Mouse (Mus musculus): ENCODE measurements around the gene Rhox4e.
"Not testable (repeated sequence)": the region's sequence is repeated elsewhere in the genome, so short reads cannot be mapped to it uniquely, and the experiment has no call there.

Rhox4e gene
- long read RNA-seq, experiment 1: 0 reads
- long read RNA-seq, experiment 2: 0 reads

DNA sequence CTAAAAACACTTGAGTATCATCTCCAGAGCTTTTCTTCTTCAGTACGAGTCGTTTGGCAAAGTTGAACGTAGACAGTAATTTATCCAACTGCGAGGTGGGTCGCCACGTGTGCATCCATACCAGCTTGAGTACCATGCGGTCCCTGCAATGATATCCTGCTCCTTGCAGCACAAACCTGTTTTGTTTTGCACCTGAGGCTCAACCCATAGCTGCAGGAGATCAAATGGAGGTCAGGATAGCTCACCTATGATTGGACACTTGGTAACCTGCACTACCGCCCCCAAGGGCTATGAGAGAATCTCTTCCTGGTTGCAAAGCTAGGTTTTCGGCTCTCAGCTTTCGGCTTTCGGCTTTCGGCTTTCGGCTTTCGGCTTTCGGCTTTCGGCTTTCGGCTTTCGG lies at the start of gene Rhox4e:
Rhox4e (plus strand) TSS at position 301 of the 400 bp plus-strand sequence.
- intact Hi-C loops (cut with DNase I): not testable (repeated sequence)

DNA sequence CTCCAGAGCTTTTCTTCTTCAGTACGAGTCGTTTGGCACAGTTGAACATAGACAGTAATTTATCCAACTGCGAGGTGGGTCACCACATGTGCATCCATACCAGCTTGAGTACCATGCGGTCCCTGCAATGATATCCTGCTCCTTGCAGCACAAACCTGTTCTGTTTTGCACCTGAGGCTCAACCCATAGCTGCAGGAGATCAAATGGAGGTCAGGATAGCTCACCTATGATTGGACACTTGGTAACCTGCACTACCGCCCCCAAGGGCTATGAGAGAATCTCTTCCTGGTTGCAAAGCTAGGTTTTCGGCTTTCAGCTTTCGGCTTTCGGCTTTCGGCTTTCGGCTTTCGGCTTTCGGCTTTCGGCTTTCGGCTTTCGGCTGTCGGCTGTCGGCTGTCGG lies 43.2 kb upstream of the Rhox4e start, which contains the start of gene Rhox4d:
Rhox4d (plus strand) TSS at position 301 of the 400 bp plus-strand sequence.
- intact Hi-C loops (cut with DNase I): not testable (repeated sequence)

- intact Hi-C loops (cut with DNase I): not testable (repeated sequence)
These were observed 27.1 kb upstream of the Rhox4e start, which contains the start of gene Rhox2e for GRCm38 (mm10) chrX:37530152-37530551. Gene Rhox2e (plus strand): TSS chrX:37530452.

GRCm38 (mm10) chrX:37541719-37542118 lies 15.5 kb upstream of the Rhox4e start, which contains the start of gene Rhox3e:
Gene Rhox3e (plus strand): TSS chrX:37542019.
- intact Hi-C loops (cut with DNase I): not testable (repeated sequence)

DNA sequence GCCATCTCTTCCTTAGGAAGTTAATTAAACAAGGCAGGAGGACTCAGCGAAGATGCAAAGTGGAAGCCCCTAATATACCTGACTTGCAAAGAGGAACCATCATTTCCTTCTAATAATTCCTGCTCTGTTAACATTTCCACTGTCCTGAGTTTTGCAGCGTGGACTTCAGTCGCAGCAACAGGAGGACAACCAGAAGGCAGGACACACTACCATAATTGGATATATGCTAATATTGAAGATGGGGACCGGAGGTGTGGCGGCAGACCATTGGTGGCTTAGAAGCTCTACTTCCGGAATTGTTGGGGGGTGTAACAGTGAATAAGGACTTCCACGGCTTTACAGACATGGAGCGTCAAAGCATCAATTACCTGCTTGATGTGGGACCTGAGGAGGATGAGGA lies 13.9 kb downstream of the Rhox4e start, which contains the start of gene Rhox2f:
Rhox2f (plus strand) TSS at position 301 of the 400 bp plus-strand sequence.
- intact Hi-C loops (cut with DNase I): not testable (repeated sequence)

DNA sequence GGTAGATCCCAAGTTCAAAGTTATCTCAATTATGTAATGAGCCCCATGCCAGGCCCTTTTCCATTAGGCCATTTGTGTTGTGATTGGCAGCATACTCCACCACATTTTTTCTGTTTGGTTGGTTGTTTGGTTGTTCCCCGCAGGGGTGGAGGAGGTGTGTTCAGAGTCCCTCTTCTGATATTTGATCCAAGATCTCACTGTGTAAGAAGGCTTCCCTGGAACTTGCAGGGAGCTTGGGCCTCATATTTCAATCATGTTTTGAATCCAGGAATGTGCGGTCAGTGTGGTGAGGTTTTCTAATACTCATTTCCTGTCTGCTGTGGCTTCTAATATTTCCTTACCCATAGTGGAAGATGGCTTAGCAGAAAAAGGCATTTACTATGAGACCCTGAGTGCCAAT lies 15.4 kb downstream of the Rhox4e start:
- intact Hi-C loops (cut with DNase I): not testable (repeated sequence)

DNA sequence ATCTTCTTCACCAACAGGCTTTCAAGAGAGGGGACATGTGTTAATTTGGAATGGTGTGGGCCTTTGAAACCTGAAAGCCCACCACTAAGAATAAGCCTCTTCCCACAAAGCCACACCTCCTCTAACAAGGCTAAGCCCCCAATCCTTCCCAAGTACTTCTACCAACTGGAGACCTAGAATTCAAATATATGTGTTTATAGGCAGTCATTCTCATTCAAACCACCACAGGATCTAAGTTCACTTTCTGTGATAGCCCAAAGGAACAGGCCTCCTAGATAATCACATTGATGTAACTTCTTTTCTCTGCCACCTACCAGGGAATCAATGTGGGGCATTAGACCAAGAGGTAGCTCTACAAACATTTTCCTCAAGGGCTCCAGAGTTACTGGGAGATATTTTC lies 23.5 kb downstream of the Rhox4e start, which contains the start of gene Rhox3f:
Rhox3f (plus strand) TSS at position 301 of the 400 bp plus-strand sequence.
- intact Hi-C loops (cut with DNase I): not testable (repeated sequence)

- intact Hi-C loops (cut with DNase I): not testable (repeated sequence)
These were observed 50.4 kb downstream of the Rhox4e start, which contains the start of gene Rhox4f for GRCm38 (mm10) chrX:37607604-37608003. Gene Rhox4f (minus strand): TSS chrX:37607704.
